Mouse (Mus musculus): ENCODE measurements around the gene 1700001C19Rik.

GRCm38 (mm10) chr17:47424186-47424585 lies 13.0 kb downstream of the 1700001C19Rik start:
- no peak for TF ChIP-seq POLR2A (IDR thresholded peaks at IDR 0.05; ENCODE audit: extremely low read depth, insufficient read depth, low read length)
- no peak for TF ChIP-seq CTCF (IDR thresholded peaks at IDR 0.05; ENCODE audit: low read depth, low read length)
